Mouse (Mus musculus): ENCODE measurements around the gene Olfr685.
A peak's percentile ranks its signal among the peaks of the same experiment; 100 is the strongest.

Gene Olfr685

GRCm38 (mm10) chr7:105185912-105186311 lies at the start of gene Olfr685:
Olfr685 (minus strand) TSS chr7:105186012.
- no peak for DNase-seq

- no peak for DNase-seq
These were observed 43.6 kb upstream of the Olfr685 start for GRCm38 (mm10) chr7:105229386-105229785.

- no peak for DNase-seq
These were observed 42.3 kb upstream of the Olfr685 start for GRCm38 (mm10) chr7:105228138-105228537.

GRCm38 (mm10) chr7:105226703-105227102 lies 40.9 kb upstream of the Olfr685 start:
- no peak for DNase-seq

- DNase-seq = no peak
These were observed 40.3 kb upstream of the Olfr685 start for GRCm38 (mm10) chr7:105226072-105226471.

- no peak for DNase-seq
These were observed 32.5 kb upstream of the Olfr685 start for GRCm38 (mm10) chr7:105218281-105218680.

GRCm38 (mm10) chr7:105214761-105215160 lies 28.9 kb upstream of the Olfr685 start:
- DNase-seq = no peak

GRCm38 (mm10) chr7:105207385-105207784 lies 21.6 kb upstream of the Olfr685 start, which contains the start of gene Olfr686:
Olfr686 (minus strand) TSS chr7:105207485.
- no peak for DNase-seq

GRCm38 (mm10) chr7:105170773-105171172 lies 15.0 kb downstream of the Olfr685 start:
- DNase-seq = peak; percentile 5 to 9

GRCm38 (mm10) chr7:105163553-105163952 lies 22.3 kb downstream of the Olfr685 start, which contains the start of gene Olfr684:
Olfr684 (minus strand) TSS chr7:105163653.
- no peak for DNase-seq

- DNase-seq = no peak
These were observed 38.9 kb downstream of the Olfr685 start, which contains the start of gene Olfr683 for GRCm38 (mm10) chr7:105146912-105147311. Olfr683 (minus strand) TSS chr7:105147012.

- no peak for DNase-seq
These were observed 44.5 kb downstream of the Olfr685 start for GRCm38 (mm10) chr7:105141275-105141674.

Measured in cerebellum, postnatal 10 days (tissue).